Mouse (Mus musculus) small intestine, adult 2 months (tissue): Measurements from ENCODE around the gene Akr1cl. TPM values are rescaled to one million over a fixed set of nuclear protein-coding genes. Genes with fewer than 3 reads are reported as not detected.
A peak's percentile ranks its signal among the peaks of the same experiment; 100 is the strongest.

Source experiments
- H3K27ac ChIP-seq: fragments of 200-500 bp; 2 replicates; pipeline ENCODE4 v1.5.1; 2012; ENCODE audit warnings: low read depth, low read length, control low read depth, inconsistent platforms; ENCODE audit not compliant: insufficient read depth
- H3K27me3 ChIP-seq: fragments of 200-500 bp; 2 replicates; pipeline ENCODE4 v1.6.1; 2012; ENCODE audit warnings: mild to moderate bottlenecking, moderate library complexity, low read length, inconsistent platforms; ENCODE audit not compliant: control insufficient read depth, insufficient read depth
- H3K36me3 ChIP-seq: fragments of 200-500 bp; 2 replicates; pipeline ENCODE4 v1.6.1; 2012; ENCODE audit warnings: mild to moderate bottlenecking, low read length, control low read depth, inconsistent platforms; ENCODE audit not compliant: control insufficient read depth, insufficient read depth
- H3K4me1 ChIP-seq: fragments of 200-500 bp; 2 replicates; pipeline ENCODE4 v1.6.1; 2012; ENCODE audit warnings: low read length, inconsistent platforms, mixed read lengths; ENCODE audit not compliant: control insufficient read depth, insufficient read depth, insufficient read length
- H3K4me3 ChIP-seq: fragments of 200-500 bp; 2 replicates; pipeline ENCODE4 v1.5.1; 2012; ENCODE audit warnings: low read depth, mild to moderate bottlenecking, control low read depth, inconsistent platforms, low read length, moderate library complexity
- CTCF ChIP-seq: fragments of 200-500 bp; IDR thresholded peaks from 2 replicates; pipeline ENCODE4 v1.5.1; 2012; ENCODE audit warnings: low read depth, mild to moderate bottlenecking, control low read depth, inconsistent platforms, low read length, moderate library complexity, mixed read lengths; ENCODE audit not compliant: insufficient replicate concordance, insufficient read length; ENCODE audit errors: extremely low read depth
- POLR2A ChIP-seq: fragments of 200-500 bp; IDR thresholded peaks from 2 replicates; pipeline ENCODE4 v1.6.1; 2012; ENCODE audit warnings: low read depth, mild to moderate bottlenecking, control low read depth, inconsistent platforms, low read length, moderate library complexity
- WGBS: fragments of 180-500 bp; shearing (Covaris S2); methylation state at CpG from one replicate; pipeline ENCODE4 v1.1.7; 2018; 5-methylcytosine and 5-hydroxymethylcytosine counted together
- polyA plus RNA-seq: library from polyadenylated mRNA; depleted of rRNA; stranded (reverse); fragments of >200 nt; gene quantifications from 2 replicates; pipeline ENCODE4 v1.2.3, GENCODE M21; 2012

Akr1cl gene
- polyA plus RNA-seq, 1 experiment = 0.08 TPM

GRCm38 (mm10) chr1:65004526-65004925 is 28.0 kb downstream of the Akr1cl start:
- Histone ChIP-seq H3K36me3 (no peaks in the 10 kb centered on the region), H3K4me3 (no peak overlapping the region), H3K27me3 (no peaks in the 10 kb centered on the region), H3K27ac (no peak overlapping the region), H3K4me1 (no peaks in the 10 kb centered on the region)
- 54% methylated on average over 4 of the region's 4 CpGs for WGBS
- no peak for TF ChIP-seq POLR2A
- TF ChIP-seq CTCF = no peak

- no peak for TF ChIP-seq POLR2A
- TF ChIP-seq CTCF = no peak
- 15% methylated on average over 4 of the region's 4 CpGs for WGBS
Observed at GRCm38 (mm10) chr1:64993206-64993605, 39.4 kb downstream of the Akr1cl start.

GRCm38 (mm10) chr1:64988176-64988575 is 44.4 kb downstream of the Akr1cl start:
- TF ChIP-seq CTCF (no peak), POLR2A (no peak)
- Histone ChIP-seq H3K4me3 (no peak overlapping the region), H3K27me3 (no peaks in the 10 kb centered on the region), H3K27ac (no peak overlapping the region), H3K36me3 (no peaks in the 10 kb centered on the region), H3K4me1 (peaks cover 9% of the 10 kb centered on the region; the same call in 1 of the 2 replicates)

More at GRCm38 (mm10) chr1:64993206-64993605, 39.4 kb downstream of the Akr1cl start:
- H3K36me3 ChIP-seq = no peaks in the 10 kb centered on the region
- peak overlapping the region; percentile 91 for H3K27ac ChIP-seq
- H3K27me3 ChIP-seq = no peaks in the 10 kb centered on the region
- H3K4me1 ChIP-seq = peaks cover 9% of the 10 kb centered on the region
- no peak overlapping the region for H3K4me3 ChIP-seq

GRCm38 (mm10) chr1:64986120-64986519 is 46.4 kb downstream of the Akr1cl start:
- Histone ChIP-seq H3K36me3 (no peaks in the 10 kb centered on the region), H3K27me3 (no peaks in the 10 kb centered on the region), H3K27ac (no peak overlapping the region), H3K4me3 (no peak overlapping the region), H3K4me1 (peaks cover 5% of the 10 kb centered on the region; the same call in 1 of the 2 replicates)
- WGBS = 34% methylated on average over 7 of the region's 7 CpGs
- peak; percentile 10; the same call in 1 of the 2 replicates for TF ChIP-seq CTCF
- TF ChIP-seq POLR2A = no peak

- Histone ChIP-seq H3K27me3 (no peaks in the 10 kb centered on the region), H3K36me3 (no peaks in the 10 kb centered on the region), H3K4me1 (peaks cover 5% of the 10 kb centered on the region; the same call in 1 of the 2 replicates), H3K27ac (no peak overlapping the region), H3K4me3 (no peak overlapping the region)
- WGBS = 35% methylated on average over 3 of the region's 3 CpGs
- TF ChIP-seq POLR2A = no peak
- TF ChIP-seq CTCF = no peak
Observed at GRCm38 (mm10) chr1:64983247-64983646, 49.3 kb downstream of the Akr1cl start.

- WGBS = 86% methylated on average over 7 of the region's 7 CpGs
- Histone ChIP-seq H3K4me1 (peaks cover 4% of the 10 kb centered on the region; the same call in 1 of the 2 replicates), H3K27ac (no peak overlapping the region), H3K36me3 (no peaks in the 10 kb centered on the region), H3K4me3 (no peak overlapping the region), H3K27me3 (no peaks in the 10 kb centered on the region)
- TF ChIP-seq POLR2A = no peak
- TF ChIP-seq CTCF = no peak
Observed at GRCm38 (mm10) chr1:64978321-64978799, 54.2 kb downstream of the Akr1cl start.

- no peak overlapping the region for H3K27ac ChIP-seq
- TF ChIP-seq POLR2A = no peak
- TF ChIP-seq CTCF = no peak
- no peaks in the 10 kb centered on the region for H3K27me3 ChIP-seq
- WGBS = 76% methylated on average over 7 of the region's 7 CpGs
- H3K36me3 ChIP-seq = no peaks in the 10 kb centered on the region
- H3K4me1 ChIP-seq = no peaks in the 10 kb centered on the region
- no peak overlapping the region for H3K4me3 ChIP-seq
Observed at GRCm38 (mm10) chr1:64975346-64975745, 57.2 kb downstream of the Akr1cl start.
